Mouse (Mus musculus): ENCODE measurements around the gene Arfip1. TPM values are rescaled to one million over a fixed set of nuclear protein-coding genes. Genes with fewer than 3 reads are reported as not detected.

Gene Arfip1
- 6.2 and 12.8 TPM in 2 replicates for polyA plus RNA-seq (2021; fragmentation: Nextera tagmentation)
- long read RNA-seq, experiment 1, transcript Arfip1-201 (8 exons, 2,799 nt), result major isoform, 62 of 86 reads
- long read RNA-seq, experiment 1, partial matches to known transcripts, result 3 of 86 reads
- long read RNA-seq, experiment 1, other reads (novel, unspliced or antisense), result 18 of 86 reads
- long read RNA-seq, experiment 2, partial matches to known transcripts, result 10 of 16 reads
- long read RNA-seq, experiment 2, other reads (novel, unspliced or antisense), result 5 of 16 reads

GRCm38 (mm10) chr3:84582023-84582912 lies at the start of gene Arfip1:
TSS of gene Arfip1 (minus strand) at chr3:84582625.

GRCm38 (mm10) chr3:84593274-84593673 lies 10.8 kb upstream of the Arfip1 start, which contains the start of gene Tigd4:
TSS of gene Tigd4 (plus strand) at chr3:84593574.

GRCm38 (mm10) chr3:84480006-84480897 lies 102.2 kb downstream of the Arfip1 start, which contains the start of gene Fhdc1:
TSS of gene Fhdc1 (minus strand) at chr3:84480429.

Other genes with a start within 250 kb of the Arfip1 start
- gene Fhdc1, start 102.2 kb downstream of the Arfip1 start, polyA plus RNA-seq (2021; fragmentation: Nextera tagmentation), result 0.83 and 1.3 TPM in 2 replicates
- not detected in 2 replicates for gene Tigd4, start 10.9 kb upstream of the Arfip1 start, polyA plus RNA-seq (2021; fragmentation: Nextera tagmentation)
- 0.17 and 0.46 TPM in 2 replicates for gene Tmem154, start 83.6 kb upstream of the Arfip1 start, polyA plus RNA-seq (2021; fragmentation: Nextera tagmentation)
- 123 and 166 TPM in 2 replicates for gene Fbxw7, start 232.6 kb upstream of the Arfip1 start, polyA plus RNA-seq (2021; fragmentation: Nextera tagmentation)

Data from left cerebral cortex, adult 6 months (tissue).